Mouse (Mus musculus): ENCODE measurements around the gene Brf1. TPM values are rescaled to one million over a fixed set of nuclear protein-coding genes. Genes with fewer than 3 reads are reported as not detected.
A peak's percentile ranks its signal among the peaks of the same experiment; 100 is the strongest.

Brf1 gene
- polyA plus RNA-seq, 1 experiment: 67.1 TPM

- no peak for DNase-seq (ENCODE audit: low read depth)
- TF ChIP-seq CTCF (IDR thresholded peaks at IDR 0.05; ENCODE audit: borderline replicate concordance, extremely low read depth, insufficient read depth, insufficient read length) (no peak), POLR2A (IDR thresholded peaks at IDR 0.05; ENCODE audit: borderline replicate concordance, extremely low read depth, insufficient read depth, insufficient read length, poor library complexity, severe bottlenecking) (no peak)
Observed at GRCm38 (mm10) chr12:113001133-113001474, 600 bp upstream of the Brf1 start.

GRCm38 (mm10) chr12:112999569-113000293 is 773 bp downstream of the Brf1 start:
- DNase-seq (ENCODE audit: low read depth): no peak
- TF ChIP-seq POLR2A (IDR thresholded peaks at IDR 0.05; ENCODE audit: borderline replicate concordance, extremely low read depth, insufficient read depth, insufficient read length, poor library complexity, severe bottlenecking): no peak

GRCm38 (mm10) chr12:112994153-112994552 is 6.4 kb downstream of the Brf1 start:
- no peak for DNase-seq (ENCODE audit: low read depth)
- TF ChIP-seq CTCF (IDR thresholded peaks at IDR 0.05; ENCODE audit: borderline replicate concordance, extremely low read depth, insufficient read depth, insufficient read length) (no peak), POLR2A (IDR thresholded peaks at IDR 0.05; ENCODE audit: borderline replicate concordance, extremely low read depth, insufficient read depth, insufficient read length, poor library complexity, severe bottlenecking) (no peak)

- DNase-seq (ENCODE audit: low read depth): no peak
Observed at GRCm38 (mm10) chr12:112991444-112991843, 9.1 kb downstream of the Brf1 start.

GRCm38 (mm10) chr12:112990706-112991405 is 9.6 kb downstream of the Brf1 start:
- DNase-seq (ENCODE audit: low read depth): no peak
- TF ChIP-seq CTCF (IDR thresholded peaks at IDR 0.05; ENCODE audit: borderline replicate concordance, extremely low read depth, insufficient read depth, insufficient read length) (no peak), POLR2A (IDR thresholded peaks at IDR 0.05; ENCODE audit: borderline replicate concordance, extremely low read depth, insufficient read depth, insufficient read length, poor library complexity, severe bottlenecking) (no peak)

More at GRCm38 (mm10) chr12:112991444-112991843, 9.1 kb downstream of the Brf1 start:
- no peak for TF ChIP-seq CTCF (IDR thresholded peaks at IDR 0.05; ENCODE audit: borderline replicate concordance, extremely low read depth, insufficient read depth, insufficient read length)
- TF ChIP-seq POLR2A (IDR thresholded peaks at IDR 0.05; ENCODE audit: borderline replicate concordance, extremely low read depth, insufficient read depth, insufficient read length, poor library complexity, severe bottlenecking): no peak

GRCm38 (mm10) chr12:112987877-112988276 is 12.6 kb downstream of the Brf1 start:
- TF ChIP-seq POLR2A (IDR thresholded peaks at IDR 0.05; ENCODE audit: borderline replicate concordance, extremely low read depth, insufficient read depth, insufficient read length, poor library complexity, severe bottlenecking): no peak
- peak; percentile 41; the same call in 1 of the 2 replicates for TF ChIP-seq CTCF (IDR thresholded peaks at IDR 0.05; ENCODE audit: borderline replicate concordance, extremely low read depth, insufficient read depth, insufficient read length)
- DNase-seq (ENCODE audit: low read depth): no peak

GRCm38 (mm10) chr12:112985346-112985745 is 15.2 kb downstream of the Brf1 start:
- TF ChIP-seq CTCF (IDR thresholded peaks at IDR 0.05; ENCODE audit: borderline replicate concordance, extremely low read depth, insufficient read depth, insufficient read length) (peak; percentile 28; the same call in 1 of the 2 replicates), POLR2A (IDR thresholded peaks at IDR 0.05; ENCODE audit: borderline replicate concordance, extremely low read depth, insufficient read depth, insufficient read length, poor library complexity, severe bottlenecking) (no peak)
- DNase-seq (ENCODE audit: low read depth): no peak

GRCm38 (mm10) chr12:112982031-112982430 is 18.5 kb downstream of the Brf1 start:
- TF ChIP-seq CTCF (IDR thresholded peaks at IDR 0.05; ENCODE audit: borderline replicate concordance, extremely low read depth, insufficient read depth, insufficient read length) (no peak), POLR2A (IDR thresholded peaks at IDR 0.05; ENCODE audit: borderline replicate concordance, extremely low read depth, insufficient read depth, insufficient read length, poor library complexity, severe bottlenecking) (no peak)
- DNase-seq (ENCODE audit: low read depth): peak; percentile 17

- TF ChIP-seq CTCF (IDR thresholded peaks at IDR 0.05; ENCODE audit: borderline replicate concordance, extremely low read depth, insufficient read depth, insufficient read length) (no peak), POLR2A (IDR thresholded peaks at IDR 0.05; ENCODE audit: borderline replicate concordance, extremely low read depth, insufficient read depth, insufficient read length, poor library complexity, severe bottlenecking) (no peak)
- peak; percentile 46 for DNase-seq (ENCODE audit: low read depth)
Observed at GRCm38 (mm10) chr12:112977156-112977555, 23.3 kb downstream of the Brf1 start.

- peak; percentile 94 for DNase-seq (ENCODE audit: low read depth)
- TF ChIP-seq CTCF (IDR thresholded peaks at IDR 0.05; ENCODE audit: borderline replicate concordance, extremely low read depth, insufficient read depth, insufficient read length): peak; percentile 57; the same call in 1 of the 2 replicates
- TF ChIP-seq POLR2A (IDR thresholded peaks at IDR 0.05; ENCODE audit: borderline replicate concordance, extremely low read depth, insufficient read depth, insufficient read length, poor library complexity, severe bottlenecking): peak; percentile 98
Observed at GRCm38 (mm10) chr12:112976371-112977073, 24.0 kb downstream of the Brf1 start, which contains the start of gene Btbd6. Gene Btbd6 (plus strand): TSS chr12:112976482.

GRCm38 (mm10) chr12:112974736-112975135 is 25.8 kb downstream of the Brf1 start:
- TF ChIP-seq CTCF (IDR thresholded peaks at IDR 0.05; ENCODE audit: borderline replicate concordance, extremely low read depth, insufficient read depth, insufficient read length) (no peak), POLR2A (IDR thresholded peaks at IDR 0.05; ENCODE audit: borderline replicate concordance, extremely low read depth, insufficient read depth, insufficient read length, poor library complexity, severe bottlenecking) (no peak)
- DNase-seq (ENCODE audit: low read depth): no peak

All from brain, embryonic 14.5 days (tissue).